In genomic region chr10:125784896-125785295, GRCm38 (mm10) we compare ENCODE assay signal across 9 mouse cellular contexts.
A peak's percentile ranks its signal among the peaks of the same experiment; 100 is the strongest.
DNase-seq lines count a peak whose midpoint lies in the region; ATAC-seq lines count a peak whose summit lies in the region.
"Had no signal": no experiment of that assay in that cellular context is flagged by ENCODE, and none has a peak within 500 bp of the region (broad histone marks: within the 10 kb centered on the region; RNA-seq: fewer than 3 reads in every experiment).

No protein-coding gene starts in this region.

- no peaks in the 10 kb centered on the region for H3K27me3 ChIP-seq in embryonic facial prominence, embryonic 15.5 days
- no peaks in the 10 kb centered on the region for H3K27me3 ChIP-seq in intestine, embryonic 14.5 days (replicated peaks; ENCODE audit: control insufficient read depth, insufficient read depth, low read length)
- no peaks in the 10 kb centered on the region for H3K27me3 ChIP-seq in liver, embryonic 12.5 days (replicated peaks)
- no peaks in the 10 kb centered on the region for H3K27me3 ChIP-seq in neural tube, embryonic 11.5 days (ENCODE audit: control insufficient read depth, insufficient read depth, low read length)
- H3K27me3 ChIP-seq: hindbrain, embryonic 15.5 days had no signal

- 7% methylated on average over 2 of the region's 2 CpGs for WGBS in embryonic facial prominence, embryonic 15.5 days
- 14% methylated on average over 2 of the region's 2 CpGs for WGBS in intestine, embryonic 14.5 days
- WGBS in liver, embryonic 12.5 days (ENCODE audit: insufficient replicate concordance): 10% methylated on average over 2 of the region's 2 CpGs
- WGBS in neural tube, embryonic 11.5 days: 30% methylated on average over 2 of the region's 2 CpGs

- ATAC-seq in embryonic facial prominence, embryonic 15.5 days (ENCODE audit: insufficient number of reproducible peaks, low FRiP score, low TSS enrichment, low read depth): no peak
- ATAC-seq in intestine, embryonic 14.5 days (replicated peaks; ENCODE audit: low FRiP score, low TSS enrichment, low read depth): no peak
- ATAC-seq in liver, embryonic 12.5 days: peak; percentile 59; the same call in 1 of the 2 replicates
- ATAC-seq in neural tube, embryonic 11.5 days (ENCODE audit: insufficient read depth, low FRiP score, low TSS enrichment): 0 out of 2 replicates have a peak, but pooled peaks have one; percentile 53

- peak; percentile 61 for DNase-seq in left cerebral cortex, postnatal 4 days
- no peak for DNase-seq in left cerebral cortex, postnatal 36 days (ENCODE audit: low spot score in 2 of 2)
- no peak for DNase-seq in intestine, embryonic 14.5 days (ENCODE audit: low spot score)
- peak; percentile 65 for DNase-seq in neural tube, embryonic 11.5 days (ENCODE audit: low spot score)
- no peak for DNase-seq in natural killer cell, adult 2 months (ENCODE audit: low spot score in 2 of 2)
- DNase-seq in right cerebral cortex, postnatal 36 days (ENCODE audit: low spot score in 2 of 2): no peak

- H3K36me3 ChIP-seq in embryonic facial prominence, embryonic 15.5 days: no peaks in the 10 kb centered on the region
- no peaks in the 10 kb centered on the region for H3K36me3 ChIP-seq in intestine, embryonic 14.5 days (ENCODE audit: control insufficient read depth, insufficient read depth, low read length)
- H3K36me3 ChIP-seq in liver, embryonic 12.5 days: no peaks in the 10 kb centered on the region
- no peaks in the 10 kb centered on the region for H3K36me3 ChIP-seq in neural tube, embryonic 11.5 days (ENCODE audit: control insufficient read depth, insufficient read depth, low read length)
- H3K36me3 ChIP-seq: hindbrain, embryonic 15.5 days had no signal

- H3K4me3 ChIP-seq in embryonic facial prominence, embryonic 15.5 days (replicated peaks): no peak overlapping the region
- H3K4me3 ChIP-seq in intestine, embryonic 14.5 days (ENCODE audit: low read depth, low read length): no peak overlapping the region
- H3K4me3 ChIP-seq in liver, embryonic 12.5 days: no peak overlapping the region
- H3K4me3 ChIP-seq in neural tube, embryonic 11.5 days (ENCODE audit: low read depth, low read length): no peak overlapping the region
- H3K4me3 ChIP-seq: hindbrain, embryonic 15.5 days had no signal

- peak overlapping the region; percentile 54; the same call in 1 of the 2 replicates for H3K4me2 ChIP-seq in embryonic facial prominence, embryonic 15.5 days (replicated peaks)
- H3K4me2 ChIP-seq in intestine, embryonic 14.5 days (ENCODE audit: low read length): peak overlapping the region; percentile 51
- H3K4me2 ChIP-seq in liver, embryonic 12.5 days: no peak overlapping the region
- H3K4me2 ChIP-seq in neural tube, embryonic 11.5 days (ENCODE audit: low read depth): no peak overlapping the region

- H3K9me3 ChIP-seq in embryonic facial prominence, embryonic 15.5 days (replicated peaks): no peaks in the 10 kb centered on the region
- H3K9me3 ChIP-seq in intestine, embryonic 14.5 days (ENCODE audit: control insufficient read depth, low read length): no peaks in the 10 kb centered on the region
- H3K9me3 ChIP-seq in liver, embryonic 12.5 days (replicated peaks): no peaks in the 10 kb centered on the region
- no peaks in the 10 kb centered on the region for H3K9me3 ChIP-seq in neural tube, embryonic 11.5 days (ENCODE audit: control insufficient read depth, low read length)
- H3K9me3 ChIP-seq: hindbrain, embryonic 15.5 days had no signal

- intact Hi-C loops in left cerebral cortex, postnatal 4 days (cut with DNase I): loop anchor here (5.0 kb wide), 1 partner anchor 547 kb away; no protein-coding TSS in a partner anchor
- intact Hi-C loops in left cerebral cortex, postnatal 36 days (cut with DNase I): loop anchor here (10.0 kb wide), 2 partner anchors 180 to 550 kb away; partner anchors contain the start of gene Lrig3

- H3K27ac ChIP-seq in embryonic facial prominence, embryonic 15.5 days (replicated peaks): peak overlapping the region; percentile 93
- H3K27ac ChIP-seq in intestine, embryonic 14.5 days (ENCODE audit: low read depth): peak overlapping the region; percentile 88; the same call in 1 of the 2 replicates
- no peak overlapping the region for H3K27ac ChIP-seq in liver, embryonic 12.5 days
- 0 out of 2 replicates have a peak overlapping the region, but pooled peaks have one; percentile 14 for H3K27ac ChIP-seq in neural tube, embryonic 11.5 days (ENCODE audit: low read depth, low read length)
- H3K27ac ChIP-seq: hindbrain, embryonic 15.5 days had no signal

- H3K4me1 ChIP-seq in embryonic facial prominence, embryonic 15.5 days: peaks cover 49% of the 10 kb centered on the region
- H3K4me1 ChIP-seq in intestine, embryonic 14.5 days (replicated peaks; ENCODE audit: control insufficient read depth, insufficient read depth, low read length): peaks cover 26% of the 10 kb centered on the region
- peaks cover 11% of the 10 kb centered on the region for H3K4me1 ChIP-seq in liver, embryonic 12.5 days
- H3K4me1 ChIP-seq in neural tube, embryonic 11.5 days (ENCODE audit: control insufficient read depth, insufficient read depth, low read length): peaks cover 9% of the 10 kb centered on the region

- H3K9ac ChIP-seq in embryonic facial prominence, embryonic 15.5 days: no peak overlapping the region
- H3K9ac ChIP-seq in intestine, embryonic 14.5 days (ENCODE audit: low read length): no peak overlapping the region
- no peak overlapping the region for H3K9ac ChIP-seq in liver, embryonic 12.5 days
- H3K9ac ChIP-seq in neural tube, embryonic 11.5 days (ENCODE audit: low read length): no peak overlapping the region
- H3K9ac ChIP-seq: hindbrain, embryonic 15.5 days had no signal

Comparison
In these comparisons a context has a peak if more than half of its experiments do, and no peak if none do; other contexts are left out.
1. DNase-seq: peak in left cerebral cortex, postnatal 4 days (single experiment) and neural tube, embryonic 11.5 days (single experiment); none in left cerebral cortex, postnatal 36 days (0 of 2), intestine, embryonic 14.5 days (single experiment), natural killer cell, adult 2 months (0 of 2) and right cerebral cortex, postnatal 36 days (0 of 2).
2. ATAC-seq: peak in liver, embryonic 12.5 days (single experiment) and neural tube, embryonic 11.5 days (single experiment); none in embryonic facial prominence, embryonic 15.5 days (single experiment) and intestine, embryonic 14.5 days (single experiment).
3. H3K4me2 ChIP-seq: peak in embryonic facial prominence, embryonic 15.5 days (single experiment) and intestine, embryonic 14.5 days (single experiment); none in liver, embryonic 12.5 days (single experiment) and neural tube, embryonic 11.5 days (single experiment).